9 mouse cellular contexts compared by ENCODE assay signal in the genomic region with DNA sequence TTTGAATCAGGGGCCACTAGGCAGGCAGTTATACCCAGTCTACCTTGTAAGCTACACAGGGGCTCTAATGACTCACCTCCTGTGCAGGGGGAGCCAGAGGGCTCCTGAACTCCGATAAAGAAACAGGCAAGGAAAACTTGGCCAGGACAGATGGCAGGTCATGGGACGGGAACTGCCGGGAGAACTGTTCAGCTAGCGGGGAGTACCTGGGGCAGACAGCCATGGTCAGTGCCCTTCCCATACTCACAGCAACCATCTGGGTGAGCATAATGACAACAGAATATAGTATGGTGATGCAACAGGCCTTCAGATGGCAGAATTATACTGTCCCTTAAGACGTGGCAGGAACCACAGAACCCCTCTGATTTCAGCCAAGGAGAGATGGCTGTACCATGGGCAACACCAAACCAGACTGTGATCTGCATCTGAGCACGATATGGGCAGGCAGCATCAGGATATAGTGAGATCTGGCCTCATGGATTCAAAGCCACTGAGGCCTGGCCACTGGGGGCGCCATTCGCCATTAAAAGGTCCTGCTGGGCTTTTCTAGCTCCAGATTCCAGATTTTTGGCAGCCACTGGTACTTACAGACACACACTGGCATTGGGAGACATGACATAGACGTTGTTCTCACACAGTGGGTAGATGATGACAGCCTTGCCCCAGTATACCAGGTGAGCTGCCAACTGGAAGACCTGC. TPM values are rescaled to one million over a fixed set of nuclear protein-coding genes. Genes with fewer than 3 reads are reported as not detected.
A peak's percentile ranks its signal among the peaks of the same experiment; 100 is the strongest.
DNase-seq lines count a peak whose midpoint lies in the region; ATAC-seq and TF ChIP-seq lines count a peak whose summit lies in the region.
"Had no signal": no experiment of that assay in that cellular context is flagged by ENCODE, and none has a peak within 500 bp of the region (broad histone marks: within the 10 kb centered on the region; RNA-seq: fewer than 3 reads in every experiment).

No protein-coding gene starts in this region.

- no peak for DNase-seq in left cerebral cortex, adult 2 months (ENCODE audit: extremely low spot score in 1 of 2, low spot score in 2 of 2)
- DNase-seq in left cerebral cortex, postnatal 36 days (ENCODE audit: low spot score in 2 of 2), result no peak
- DNase-seq in Patski (ENCODE audit: low read depth, low spot score), result no peak
- DNase-seq in cerebellum, postnatal 25 days, result peak; percentile 75 to 85
- peak; percentile 62 to 80 for DNase-seq in heart, postnatal 14 days
- peak; percentile 75 for DNase-seq in liver, postnatal 0 days
- DNase-seq in retina, postnatal 1 day, result peak; percentile 67
- DNase-seq in right cerebral cortex, postnatal 25 days, result no peak

- no peak overlapping the region for H3K9ac ChIP-seq in liver, postnatal 0 days (replicated peaks)

- H3K4me3 ChIP-seq in left cerebral cortex, adult 2 months, result no peak overlapping the region
- no peak overlapping the region for H3K4me3 ChIP-seq in liver, postnatal 0 days (ENCODE audit: low read depth, low read length)
- H3K4me3 ChIP-seq: megakaryocyte, embryonic 14.5 days had no signal

- peaks cover 4% of the 10 kb centered on the region; the same call in 1 of the 2 replicates for H3K4me1 ChIP-seq in liver, postnatal 0 days (ENCODE audit: insufficient read depth)

- H3K36me3 ChIP-seq in liver, postnatal 0 days (replicated peaks; ENCODE audit: insufficient read depth, low read length), result peaks cover 82% of the 10 kb centered on the region

- POLR2A ChIA-PET in Patski (lab: Charles Lee), result interaction anchor here (1.6 to 1.8 kb wide), 2 partner anchors 11 to 15 kb away, joined by 5 to 8 read pairs; a partner anchor contains a TSS

- peak; percentile 72 for TF ChIP-seq CTCF in left cerebral cortex, adult 2 months (IDR thresholded peaks at IDR 0.05)
- TF ChIP-seq CTCF in Patski (IDR thresholded peaks at IDR 0.05), result peak; percentile 89
- TF ChIP-seq CTCF in liver, postnatal 0 days (IDR thresholded peaks at IDR 0.05; ENCODE audit: low read depth), result peak; percentile 83

- intact Hi-C loops in left cerebral cortex, adult 2 months (cut with DNase I), result no loop called here
- intact Hi-C loops in left cerebral cortex, postnatal 36 days (cut with DNase I), result no loop called here
- intact Hi-C loops in heart, postnatal 14 days (cut with DNase I), result no loop called here

- 68% methylated on average over 9 of the region's 9 CpGs for WGBS in liver, postnatal 0 days (ENCODE audit: insufficient replicate concordance)

- CTCF ChIA-PET in Patski (lab: Charles Lee), result interaction anchor here (0.6 to 4.7 kb wide), 9 partner anchors 8 to 54 kb away, joined by 3 to 54 read pairs (median 5); a partner anchor contains a TSS

- H3K9me3 ChIP-seq in liver, postnatal 0 days (ENCODE audit: low read length), result no peaks in the 10 kb centered on the region
- H3K9me3 ChIP-seq: megakaryocyte, embryonic 14.5 days had no signal

- TF ChIP-seq EP300 in liver, postnatal 0 days (IDR thresholded peaks at IDR 0.05; ENCODE audit: low read depth), result no peak

- in situ Hi-C loops in Patski (cut with MboI; ENCODE audit: low pct_unique_long_range_greater_than_20kb), result loop anchor here (5.0 kb wide), 1 partner anchor 55 kb away; no protein-coding TSS in a partner anchor

- H3K4me2 ChIP-seq in liver, postnatal 0 days (ENCODE audit: low read depth, low read length), result no peak overlapping the region

- H3K27ac ChIP-seq in left cerebral cortex, adult 2 months, result peak overlapping the region; percentile 81; the same call in 1 of the 2 replicates
- H3K27ac ChIP-seq in liver, postnatal 0 days (ENCODE audit: low read depth), result no peak overlapping the region

- ATAC-seq in Patski, result peak; percentile 41
- 0 out of 2 replicates have a peak, but pooled peaks have one; percentile 20 for ATAC-seq in liver, postnatal 0 days

- H3K27me3 ChIP-seq in Patski, result no peaks in the 10 kb centered on the region
- no peaks in the 10 kb centered on the region for H3K27me3 ChIP-seq in liver, postnatal 0 days (ENCODE audit: insufficient read depth, low read length)
- H3K27me3 ChIP-seq: megakaryocyte, embryonic 14.5 days had no signal

RNA-seq across cellular contexts. Expression of a gene that starts 10.6 kb away (rescaled TPM):
- total RNA-seq in left cerebral cortex, adult 2 months (2021), result 10 to 100 TPM; 17.5 to 19.1 TPM
- 10 to 100 TPM; 19.9 to 20.1 TPM for total RNA-seq in left cerebral cortex, postnatal 36 days (2021)
- polyA plus RNA-seq in Patski (2021), result 26.3 TPM
- total RNA-seq in heart, postnatal 14 days (2021), result 1 to 10 TPM; 6.5 to 8.5 TPM
- 13.5 and 14.2 TPM in 2 replicates for polyA plus RNA-seq in liver, postnatal 0 days (2015; fragmentation: Nextera tagmentation; extraction: Ambion mirVana)

RNA-seq across cellular contexts. Expression of a gene that starts 14.8 kb away (rescaled TPM):
- total RNA-seq in left cerebral cortex, adult 2 months (2021), result 10 to 100 TPM; 13.9 to 14.4 TPM
- 10 to 100 TPM in 1 of 2 experiments, 1 to 10 TPM in 1; 9.6 to 14.9 TPM for total RNA-seq in left cerebral cortex, postnatal 36 days (2021)
- 50.8 TPM for polyA plus RNA-seq in Patski (2021)
- 10 to 100 TPM; 22.3 to 23.3 TPM for total RNA-seq in heart, postnatal 14 days (2021)
- 4.8 and 6.4 TPM in 2 replicates for polyA plus RNA-seq in liver, postnatal 0 days (2015; fragmentation: Nextera tagmentation; extraction: Ambion mirVana)

RNA-seq across cellular contexts. Expression of a gene that starts 30.6 kb away (rescaled TPM):
- total RNA-seq in left cerebral cortex, adult 2 months (2021), result 10 to 100 TPM; 45.2 to 52.2 TPM
- total RNA-seq in left cerebral cortex, postnatal 36 days (2021), result 10 to 100 TPM; 42.1 to 59.7 TPM
- polyA plus RNA-seq in Patski (2021), result 46.7 TPM
- 10 to 100 TPM; 24.9 to 29.3 TPM for total RNA-seq in heart, postnatal 14 days (2021)
- 22.8 and 26.2 TPM in 2 replicates for polyA plus RNA-seq in liver, postnatal 0 days (2015; fragmentation: Nextera tagmentation; extraction: Ambion mirVana)

RNA-seq across cellular contexts. Expression of a gene that starts 31.6 kb away (rescaled TPM):
- total RNA-seq in left cerebral cortex, adult 2 months (2021), result 10 to 100 TPM; 19.2 to 24.6 TPM
- 10 to 100 TPM; 22.3 to 22.8 TPM for total RNA-seq in left cerebral cortex, postnatal 36 days (2021)
- polyA plus RNA-seq in Patski (2021), result 32.0 TPM
- 10 to 100 TPM; 11.4 to 11.5 TPM for total RNA-seq in heart, postnatal 14 days (2021)
- 30.1 and 32.9 TPM in 2 replicates for polyA plus RNA-seq in liver, postnatal 0 days (2015; fragmentation: Nextera tagmentation; extraction: Ambion mirVana)

RNA-seq across cellular contexts. Expression of a gene that starts 36.8 kb away (rescaled TPM):
- not detected for total RNA-seq in left cerebral cortex, adult 2 months (2021)
- total RNA-seq in left cerebral cortex, postnatal 36 days (2021), result not detected
- polyA plus RNA-seq in Patski (2021), result not detected
- under 1 TPM in 1 of 2 experiments, not detected in 1; 0.61 TPM for total RNA-seq in heart, postnatal 14 days (2021)
- polyA plus RNA-seq in liver, postnatal 0 days (2015; fragmentation: Nextera tagmentation; extraction: Ambion mirVana), result 0.05 TPM in 1 of 2 replicates, not detected in the other

Comparison
In these comparisons a context has a peak if more than half of its experiments do, and no peak if none do; other contexts are left out.
1. DNase-seq: peak in cerebellum, postnatal 25 days (2 of 2), heart, postnatal 14 days (2 of 2), liver, postnatal 0 days (single experiment) and retina, postnatal 1 day (single experiment); none in left cerebral cortex, adult 2 months (0 of 2), left cerebral cortex, postnatal 36 days (0 of 2), Patski (single experiment) and right cerebral cortex, postnatal 25 days (single experiment).
2. Peak in every context shown above with its lines, with median percentiles within 50 percentile points of each other: CTCF ChIP-seq.